Mouse (Mus musculus) induced T-regulatory cell, adult 2 months (primary cell): Measurements from ENCODE around the gene Unc119b.
"Not testable (repeated sequence)": the region's sequence is repeated elsewhere in the genome, so short reads cannot be mapped to it uniquely, and the experiment has no call there.

Source experiments
- DNase-seq: peaks from one replicate; pipeline ENCODE4 v3.0.0-alpha.2; 2012; ENCODE audit warnings: low read depth

Gene Unc119b

DNA sequence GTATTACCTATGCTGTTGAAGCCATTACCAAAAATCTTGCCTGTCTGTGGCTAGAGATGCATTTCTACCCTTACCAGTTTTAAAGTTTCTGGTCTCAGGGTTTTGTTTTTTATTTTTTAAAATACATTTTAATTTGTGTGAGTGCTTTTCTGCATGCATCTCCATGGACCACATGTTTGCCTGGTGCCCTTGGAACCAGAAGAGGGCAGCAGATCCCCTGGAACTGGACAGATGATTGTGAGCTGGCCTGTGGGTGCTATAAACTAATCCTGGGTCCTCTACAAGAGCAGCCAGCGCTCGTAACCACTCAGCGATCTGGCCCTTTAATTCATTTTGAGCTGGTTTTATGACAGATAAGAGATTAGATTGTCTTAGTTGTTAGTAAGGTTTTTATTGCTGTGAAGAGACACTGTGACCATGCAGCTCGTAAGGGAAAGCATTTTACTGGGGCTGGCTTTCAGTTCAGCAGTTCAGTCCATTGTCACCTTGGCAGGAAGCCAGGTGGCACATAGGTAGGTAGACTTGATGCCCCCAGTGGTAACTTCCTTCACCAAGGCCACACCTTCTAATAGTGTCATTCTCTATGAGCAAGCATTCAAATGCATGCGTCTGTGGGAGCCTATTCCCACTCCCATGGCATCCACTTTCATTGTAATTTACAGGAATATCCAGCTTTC lies 45.0 kb downstream of the Unc119b start:
- DNase-seq = no peak

- DNase-seq = no peak
Observed at GRCm38 (mm10) chr5:115085675-115086074, 49.1 kb downstream of the Unc119b start.

DNA sequence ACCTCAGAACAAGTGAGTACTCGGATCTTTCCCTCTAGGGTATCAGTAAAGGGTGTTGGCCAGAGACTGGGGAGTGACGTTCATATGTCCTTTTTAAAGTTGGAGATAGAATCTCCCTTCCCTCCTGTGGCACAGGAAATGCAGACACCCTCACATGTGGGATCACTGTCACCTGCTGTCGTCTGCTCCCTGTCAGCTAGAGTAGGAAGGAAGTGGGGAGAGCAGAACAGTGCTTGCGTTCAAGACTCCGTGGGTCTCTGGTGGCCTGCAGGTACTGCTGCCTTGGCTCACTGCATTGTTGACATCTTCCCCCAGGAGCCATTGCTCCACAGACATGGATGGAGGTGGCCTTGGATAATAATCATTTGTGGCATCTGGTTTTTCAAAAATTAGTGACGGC lies 51.3 kb downstream of the Unc119b start:
- no peak for DNase-seq

DNA sequence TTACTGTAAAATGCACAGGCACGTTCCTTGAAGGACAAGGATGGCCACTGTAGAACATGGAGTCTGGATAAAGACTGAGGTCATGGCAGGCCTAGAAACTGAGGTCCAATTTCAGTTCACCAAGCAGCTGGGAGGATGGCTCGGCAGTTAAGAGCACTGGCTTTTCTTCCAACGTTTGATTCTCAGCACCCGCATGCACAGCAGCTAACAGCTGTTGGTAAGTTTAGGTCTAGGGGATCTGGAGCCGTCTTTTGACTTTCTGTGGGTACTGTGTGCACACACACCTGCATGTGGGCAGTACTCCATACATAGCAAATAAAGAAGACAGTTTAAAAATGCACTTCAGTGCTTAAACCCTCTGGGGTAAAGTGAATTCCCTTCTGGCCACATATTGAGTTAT lies 53.1 kb downstream of the Unc119b start:
- DNase-seq = no peak

DNA sequence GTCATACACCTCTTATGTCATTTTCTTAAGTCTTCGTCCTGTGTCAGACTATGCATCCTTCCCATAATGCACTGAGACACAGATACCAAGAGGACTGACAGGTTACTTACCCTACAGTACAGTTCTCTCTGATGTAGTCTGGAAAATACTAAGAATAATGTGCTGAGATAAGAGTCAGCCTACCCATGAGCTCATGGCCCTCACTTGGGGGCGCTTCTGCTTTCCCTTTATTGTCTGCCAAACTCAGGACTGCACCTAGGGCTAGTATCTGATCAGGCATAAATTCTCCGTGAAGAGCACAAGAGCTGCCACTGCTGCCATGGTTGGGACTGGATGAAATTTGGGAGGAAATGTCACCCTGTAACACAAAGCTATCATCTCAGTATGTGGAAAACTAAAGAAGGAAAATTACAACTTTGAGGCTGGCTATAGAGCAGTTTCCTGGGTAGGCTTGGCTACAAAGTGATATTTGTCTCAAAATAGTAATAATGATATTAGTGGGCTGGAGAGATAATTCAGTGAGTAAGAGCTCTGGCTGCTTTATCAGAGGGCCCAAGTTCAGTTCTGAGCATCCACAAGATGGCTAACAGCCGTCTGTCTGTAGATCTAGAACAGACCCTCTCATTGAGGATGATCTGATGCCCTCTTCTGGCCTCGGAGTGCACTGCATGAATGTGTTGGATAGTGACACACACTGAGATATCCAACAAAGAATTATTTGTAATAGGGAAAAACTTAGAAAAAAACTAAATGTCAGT lies 58.5 kb downstream of the Unc119b start:
- DNase-seq = peak; percentile 77

DNA sequence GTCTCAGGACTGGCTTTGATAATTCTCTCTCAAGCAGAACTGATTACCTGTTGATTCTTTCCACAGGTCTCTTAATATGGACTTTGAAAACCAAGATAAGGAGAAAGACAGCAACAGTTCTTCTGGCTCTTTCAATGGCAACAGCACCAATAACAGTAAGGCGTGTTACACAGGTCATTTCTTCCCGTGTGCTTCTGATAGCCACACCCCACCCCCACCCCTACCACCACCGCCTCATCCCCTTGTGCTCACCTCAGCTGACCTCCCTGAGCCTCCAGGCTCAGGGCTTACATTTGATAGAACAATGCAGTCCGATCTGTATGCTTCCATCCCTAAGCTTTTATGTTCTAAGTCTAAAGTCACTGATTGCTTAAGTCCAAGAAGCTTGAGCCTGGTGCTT lies 60.0 kb downstream of the Unc119b start:
- DNase-seq = no peak

GRCm38 (mm10) chr5:115073306-115073705 lies 61.5 kb downstream of the Unc119b start:
- not testable (repeated sequence) for DNase-seq
